Mouse (Mus musculus) cerebellum, adult 9-11 months (tissue): Measurements from ENCODE around the gene Npepps.
A peak's percentile ranks its signal among the peaks of the same experiment; 100 is the strongest.
"Not testable (repeated sequence)": the region's sequence is repeated elsewhere in the genome, so short reads cannot be mapped to it uniquely, and the experiment has no call there.

Experiments
- DNase-seq: peaks from one replicate; pipeline ENCODE4 v3.0.0; 2022

The Npepps gene

DNA sequence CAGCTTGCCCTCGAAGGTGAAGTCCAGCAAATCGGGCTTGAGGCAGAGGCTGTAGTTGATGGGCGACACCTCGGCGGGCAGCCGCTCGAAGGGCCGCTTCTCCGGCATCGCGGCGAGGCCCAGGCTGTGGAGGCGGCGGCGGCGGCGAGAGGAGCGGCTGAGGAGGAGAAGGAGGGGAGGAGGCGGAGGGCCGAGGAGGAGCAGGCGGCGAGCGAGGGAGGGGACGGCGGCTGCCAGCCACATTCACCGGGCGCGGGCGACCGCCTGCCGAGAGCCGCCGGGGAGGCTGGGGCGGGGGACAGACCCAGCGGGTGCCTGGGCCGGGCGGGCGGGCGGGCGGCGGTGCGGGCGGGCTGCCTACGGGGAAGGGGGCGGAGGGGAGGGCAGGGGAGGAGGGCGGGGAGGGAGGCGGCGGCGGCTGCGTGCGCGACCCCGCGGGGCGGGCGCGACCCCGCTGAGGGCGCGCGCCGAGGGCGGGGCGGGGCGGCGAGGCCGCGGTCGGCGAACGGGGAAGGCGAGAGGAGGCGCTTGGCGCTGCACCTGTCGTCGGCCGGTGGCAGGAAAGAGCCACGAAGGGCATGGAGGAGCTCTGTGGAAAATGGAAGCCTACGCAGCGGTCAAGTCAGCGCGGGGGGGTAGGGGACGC lies at the start of gene Npepps:
Gene Npepps (minus strand): TSS at position 423 of the 646 bp plus-strand sequence.
- DNase-seq: peak; percentile 87

DNA sequence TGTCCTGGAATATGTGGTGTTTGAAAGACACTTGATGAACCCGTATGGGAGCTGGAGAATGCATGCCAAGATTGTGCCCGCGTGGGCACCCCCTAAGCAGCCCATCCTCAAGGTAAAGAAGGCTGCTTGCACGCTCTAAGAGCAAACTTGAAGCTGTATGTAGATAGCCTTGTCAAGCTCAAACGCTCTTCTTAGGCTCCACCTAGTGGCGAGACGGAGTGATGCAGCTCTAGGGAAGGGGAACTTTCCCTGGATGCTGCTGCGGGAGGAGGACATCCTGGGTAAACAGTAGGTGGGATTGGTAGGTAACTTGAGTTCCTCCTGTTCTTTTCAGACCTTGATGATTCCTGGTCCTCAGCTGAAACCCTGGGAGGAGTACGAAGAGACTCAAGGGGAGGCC lies 47.7 kb upstream of the Npepps start:
- DNase-seq: no peak

- no peak for DNase-seq
These were observed 44.8 kb upstream of the Npepps start for GRCm38 (mm10) chr11:97325224-97325623.

GRCm38 (mm10) chr11:97321894-97322600 lies 41.6 kb upstream of the Npepps start:
- not testable (repeated sequence) for DNase-seq

- no peak for DNase-seq
These were observed 40.8 kb upstream of the Npepps start for GRCm38 (mm10) chr11:97321197-97321596.

GRCm38 (mm10) chr11:97315504-97316503 lies 35.4 kb upstream of the Npepps start, which contains the start of gene Mrpl45:
TSS of gene Mrpl45 (plus strand) at chr11:97315716.
- peak; percentile 99 for DNase-seq

DNA sequence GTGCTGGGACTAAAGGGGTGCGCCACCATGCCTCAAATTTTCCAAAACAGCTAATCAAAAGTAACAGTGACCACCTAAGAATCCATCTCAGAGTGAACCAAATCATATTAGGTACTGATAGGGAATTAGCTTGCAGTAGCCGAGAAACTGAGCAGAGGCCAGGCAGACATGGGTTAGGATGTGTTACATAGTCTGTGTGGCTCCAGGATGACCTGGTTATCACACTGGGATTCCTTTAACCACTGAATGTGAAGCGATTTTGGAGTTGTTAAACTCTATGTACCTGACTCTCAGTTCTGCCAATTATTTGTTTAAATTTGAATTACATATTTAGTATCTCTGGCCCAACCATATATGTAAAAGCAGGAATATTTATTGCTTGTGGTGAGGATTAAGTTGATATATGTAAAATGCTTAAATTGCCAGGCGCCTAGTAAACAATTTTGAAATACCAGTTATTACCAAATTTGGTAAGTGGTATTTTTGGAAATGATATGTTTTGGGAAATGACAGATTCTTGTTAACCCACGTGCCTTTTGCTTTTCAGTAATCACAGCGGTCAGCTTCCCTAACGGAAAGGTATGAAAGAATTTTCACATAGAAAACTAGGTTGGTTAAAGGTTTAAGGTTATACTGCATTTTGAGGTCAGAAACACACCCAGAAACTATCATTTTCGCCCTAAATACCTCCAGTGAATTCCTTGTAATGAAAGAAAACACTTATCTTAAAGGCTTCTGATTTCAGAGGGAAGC lies 34.5 kb upstream of the Npepps start:
- no peak for DNase-seq

DNA sequence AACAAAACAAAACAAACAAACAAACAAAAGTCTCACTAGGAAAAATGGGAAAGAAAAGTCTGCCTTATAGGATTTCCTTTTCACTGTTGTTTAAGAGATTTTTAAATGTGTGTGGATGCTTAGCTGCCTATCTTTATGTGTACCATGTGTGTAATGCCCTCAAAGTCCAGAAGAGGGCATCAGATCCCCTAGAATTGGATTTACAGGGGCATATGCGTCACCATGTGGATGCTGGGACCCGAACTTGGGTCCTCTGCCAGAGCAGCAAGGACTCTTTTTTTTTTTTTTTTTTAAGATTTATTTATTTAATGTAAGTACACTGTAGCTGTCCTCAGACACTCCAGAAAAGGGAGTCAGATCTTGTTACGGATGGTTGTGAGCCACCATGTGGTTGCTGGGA lies 33.7 kb upstream of the Npepps start:
- peak; percentile 51 for DNase-seq

- DNase-seq: not testable (repeated sequence)
These were observed 32.4 kb upstream of the Npepps start for GRCm38 (mm10) chr11:97312871-97313270.

DNA sequence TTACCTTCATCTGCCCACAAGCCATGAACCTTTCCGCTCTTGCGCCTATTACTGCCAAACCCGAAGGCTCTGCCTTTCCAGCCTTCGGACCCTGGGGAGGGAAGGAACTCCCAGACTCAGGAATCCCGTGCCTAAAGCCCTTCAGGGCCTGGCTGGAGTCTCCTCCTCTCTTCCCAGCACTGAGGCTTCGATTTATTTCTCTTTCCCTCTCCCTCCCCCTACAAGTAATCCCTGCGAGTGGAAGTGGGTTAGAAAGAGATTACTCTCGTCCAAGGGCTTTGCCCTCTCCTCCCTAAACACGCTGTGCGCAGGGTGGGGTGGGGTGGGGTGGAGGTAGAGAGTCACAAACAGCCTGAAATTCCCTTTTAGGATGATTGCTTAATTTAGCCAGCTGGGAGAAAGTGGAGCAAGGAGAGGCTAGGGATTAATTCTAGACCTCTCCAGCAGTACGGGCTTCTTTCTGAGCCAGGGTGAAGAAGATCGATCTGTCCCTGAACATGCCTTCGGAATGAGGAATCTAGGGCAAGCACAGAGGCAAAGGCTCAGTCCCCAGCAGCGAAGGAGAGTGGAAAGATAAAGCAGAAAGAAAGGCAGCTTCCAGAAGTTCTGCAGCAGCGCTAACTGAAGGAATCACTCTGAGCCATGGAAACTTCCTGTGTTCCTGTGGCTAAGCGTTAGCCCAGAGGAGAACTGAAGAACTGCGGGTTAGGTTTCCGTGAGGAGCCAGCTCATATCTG lies 30.6 kb upstream of the Npepps start:
- no peak for DNase-seq

GRCm38 (mm10) chr11:97309911-97310571 lies 29.6 kb upstream of the Npepps start:
- peak; percentile 85 for DNase-seq

DNA sequence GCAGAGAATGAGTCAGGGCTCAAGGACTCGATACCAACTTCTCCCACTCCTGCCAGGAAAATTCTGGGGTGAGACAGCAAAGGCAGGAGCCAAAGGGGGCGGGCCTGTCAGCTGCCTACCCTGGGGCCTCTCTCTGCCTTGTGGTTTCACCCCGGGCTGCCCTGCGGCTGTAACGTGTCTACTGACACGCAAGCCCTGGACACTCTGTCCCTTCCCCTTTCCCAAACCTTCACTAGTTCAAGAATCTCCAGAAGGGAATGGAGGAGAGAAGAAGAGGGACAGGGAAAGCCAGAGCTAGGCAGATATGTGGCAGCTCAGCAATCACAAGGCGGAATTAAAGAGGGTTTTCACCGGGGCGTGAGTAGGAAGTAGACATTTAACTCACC lies 29.0 kb upstream of the Npepps start:
- peak; percentile 63 for DNase-seq

- DNase-seq: no peak
These were observed 28.5 kb upstream of the Npepps start for GRCm38 (mm10) chr11:97308806-97309450.

GRCm38 (mm10) chr11:97307294-97308069 lies 27.0 kb upstream of the Npepps start:
- no peak for DNase-seq

DNA sequence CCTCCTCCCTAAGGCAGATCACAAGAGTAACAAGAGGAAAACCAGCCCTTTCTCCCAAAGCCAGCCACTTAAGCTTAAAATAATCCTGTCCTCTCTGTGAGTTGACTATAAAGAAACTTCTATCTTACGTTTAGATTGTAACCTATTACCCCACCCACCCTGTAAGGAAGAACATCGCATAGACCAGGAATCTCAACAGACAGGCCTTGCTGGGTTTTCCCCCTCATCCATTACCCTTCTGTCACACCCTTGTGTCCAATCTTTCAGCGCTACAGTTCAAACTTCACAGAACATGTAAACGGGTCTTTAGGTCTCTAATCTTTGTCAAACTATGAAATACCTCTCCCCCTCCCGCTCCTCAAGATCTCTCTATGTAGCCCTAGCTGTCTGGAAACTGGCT lies 24.2 kb upstream of the Npepps start:
- no peak for DNase-seq

GRCm38 (mm10) chr11:97302231-97302781 lies 21.9 kb upstream of the Npepps start:
- no peak for DNase-seq

GRCm38 (mm10) chr11:97301406-97301805 lies 21.0 kb upstream of the Npepps start:
- no peak for DNase-seq

GRCm38 (mm10) chr11:97299939-97300338 lies 19.5 kb upstream of the Npepps start:
- DNase-seq: no peak

DNA sequence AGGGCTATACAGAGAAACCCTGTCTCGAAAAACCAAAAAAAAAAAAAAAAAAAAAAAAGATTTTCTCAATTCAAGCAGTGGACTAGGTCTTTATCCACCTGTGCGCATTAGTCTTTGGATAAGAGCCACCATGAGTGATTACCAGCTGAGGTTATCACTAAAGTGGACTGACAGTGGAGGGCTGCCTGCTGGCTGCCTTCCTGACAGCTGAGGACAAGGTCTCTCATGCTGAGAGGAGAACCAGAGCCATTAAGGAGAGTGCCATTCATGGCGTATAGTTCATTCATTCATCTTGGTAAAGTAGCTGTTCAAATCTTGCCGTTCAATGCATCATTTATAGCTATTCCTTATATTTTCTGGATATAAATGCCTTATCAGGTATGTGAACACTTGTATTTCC lies 16.1 kb upstream of the Npepps start:
- DNase-seq: no peak

- no peak for DNase-seq
These were observed 12.3 kb upstream of the Npepps start for GRCm38 (mm10) chr11:97292731-97293130.
